Mouse (Mus musculus): ENCODE measurements at regions not wholly inside any gene's neighbourhood (a gene's known extent, or its start where the extent isn't known, plus 50 kb on each side); places are given as distances from the start of the nearest gene placed in this dataset.
A peak's percentile ranks its signal among the peaks of the same experiment; 100 is the strongest.

- TF ChIP-seq GATA4 (IDR thresholded peaks at IDR 0.05; ENCODE audit: insufficient replicate concordance, low read length), result no peak
Observed at GRCm38 (mm10) chr6:100176914-100177560, 110.2 kb downstream of the Rybp start.

- TF ChIP-seq GATA4 (IDR thresholded peaks at IDR 0.05; ENCODE audit: insufficient replicate concordance, low read length), result no peak
Observed at GRCm38 (mm10) chr6:100170711-100171348, 116.5 kb downstream of the Rybp start.

- TF ChIP-seq GATA4 (IDR thresholded peaks at IDR 0.05; ENCODE audit: insufficient replicate concordance, low read length), result no peak
Observed at GRCm38 (mm10) chr6:100167321-100167720, 120.0 kb downstream of the Rybp start.

GRCm38 (mm10) chr6:100165746-100166145 is 121.5 kb downstream of the Rybp start:
- no peak for TF ChIP-seq GATA4 (IDR thresholded peaks at IDR 0.05; ENCODE audit: insufficient replicate concordance, low read length)

- no peak for TF ChIP-seq GATA4 (IDR thresholded peaks at IDR 0.05; ENCODE audit: insufficient replicate concordance, low read length)
Observed at GRCm38 (mm10) chr6:100164162-100164561, 123.1 kb downstream of the Rybp start.

GRCm38 (mm10) chr6:100163814-100164130 is 123.5 kb downstream of the Rybp start:
- no peak for TF ChIP-seq GATA4 (IDR thresholded peaks at IDR 0.05; ENCODE audit: insufficient replicate concordance, low read length)

GRCm38 (mm10) chr6:100162961-100163813 is 124.1 kb downstream of the Rybp start:
- TF ChIP-seq GATA4 (IDR thresholded peaks at IDR 0.05; ENCODE audit: insufficient replicate concordance, low read length), result peak; percentile 40; the same call in 1 of the 2 replicates

GRCm38 (mm10) chr6:100160670-100161069 is 126.6 kb downstream of the Rybp start:
- no peak for TF ChIP-seq GATA4 (IDR thresholded peaks at IDR 0.05; ENCODE audit: insufficient replicate concordance, low read length)

- no peak for TF ChIP-seq GATA4 (IDR thresholded peaks at IDR 0.05; ENCODE audit: insufficient replicate concordance, low read length)
Observed at GRCm38 (mm10) chr6:100159817-100160216, 127.5 kb downstream of the Rybp start.

- TF ChIP-seq GATA4 (IDR thresholded peaks at IDR 0.05; ENCODE audit: insufficient replicate concordance, low read length), result no peak
Observed at GRCm38 (mm10) chr6:100159246-100159645, 128.0 kb downstream of the Rybp start.

- TF ChIP-seq GATA4 (IDR thresholded peaks at IDR 0.05; ENCODE audit: insufficient replicate concordance, low read length), result no peak
Observed at GRCm38 (mm10) chr6:100157288-100157687, 130.0 kb downstream of the Rybp start.

GRCm38 (mm10) chr6:100156163-100156562 is 131.1 kb downstream of the Rybp start:
- TF ChIP-seq GATA4 (IDR thresholded peaks at IDR 0.05; ENCODE audit: insufficient replicate concordance, low read length), result no peak

- peak; percentile 80; the same call in 1 of the 2 replicates for TF ChIP-seq GATA4 (IDR thresholded peaks at IDR 0.05; ENCODE audit: insufficient replicate concordance, low read length)
Observed at GRCm38 (mm10) chr6:100155676-100156075, 131.6 kb downstream of the Rybp start.

- no peak for TF ChIP-seq GATA4 (IDR thresholded peaks at IDR 0.05; ENCODE audit: insufficient replicate concordance, low read length)
Observed at GRCm38 (mm10) chr6:100151447-100151846, 135.8 kb downstream of the Rybp start.

- TF ChIP-seq GATA4 (IDR thresholded peaks at IDR 0.05; ENCODE audit: insufficient replicate concordance, low read length), result no peak
Observed at GRCm38 (mm10) chr6:100150703-100151208, 136.5 kb downstream of the Rybp start.

- no peak for TF ChIP-seq GATA4 (IDR thresholded peaks at IDR 0.05; ENCODE audit: insufficient replicate concordance, low read length)
Observed at GRCm38 (mm10) chr6:100149458-100149852, 137.8 kb downstream of the Rybp start.
